Mouse (Mus musculus) ES-Bruce4 (cell line): ENCODE measurements around the gene Spout1.

Source experiments
- CTCF ChIP-seq: IDR thresholded peaks from one replicate; pipeline ENCODE4 v1.8.1; 2011; ENCODE audit warnings: low read depth, low read length
- EP300 ChIP-seq: IDR thresholded peaks from 2 replicates; pipeline ENCODE4 v1.6.1; 2011; ENCODE audit warnings: low read depth, low read length; ENCODE audit not compliant: insufficient read depth

GRCm38 (mm10) chr2:30176561-30176960 is 1.7 kb downstream of the Spout1 start:
- TF ChIP-seq CTCF, result no peak
- no peak for TF ChIP-seq EP300
